Mouse (Mus musculus) small intestine, adult 2 months (tissue): Measurements from ENCODE around the gene Impdh2. TPM values are rescaled to one million over a fixed set of nuclear protein-coding genes. Genes with fewer than 3 reads are reported as not detected.

ENCODE experiments used
- H3K27ac ChIP-seq: fragments of 200-500 bp; 2 replicates; pipeline ENCODE4 v1.5.1; 2012; ENCODE audit warnings: low read depth, low read length, control low read depth, inconsistent platforms; ENCODE audit not compliant: insufficient read depth
- H3K27me3 ChIP-seq: fragments of 200-500 bp; 2 replicates; pipeline ENCODE4 v1.6.1; 2012; ENCODE audit warnings: mild to moderate bottlenecking, moderate library complexity, low read length, inconsistent platforms; ENCODE audit not compliant: control insufficient read depth, insufficient read depth
- H3K36me3 ChIP-seq: fragments of 200-500 bp; 2 replicates; pipeline ENCODE4 v1.6.1; 2012; ENCODE audit warnings: mild to moderate bottlenecking, low read length, control low read depth, inconsistent platforms; ENCODE audit not compliant: control insufficient read depth, insufficient read depth
- H3K4me1 ChIP-seq: fragments of 200-500 bp; 2 replicates; pipeline ENCODE4 v1.6.1; 2012; ENCODE audit warnings: low read length, inconsistent platforms, mixed read lengths; ENCODE audit not compliant: control insufficient read depth, insufficient read depth, insufficient read length
- H3K4me3 ChIP-seq: fragments of 200-500 bp; 2 replicates; pipeline ENCODE4 v1.5.1; 2012; ENCODE audit warnings: low read depth, mild to moderate bottlenecking, control low read depth, inconsistent platforms, low read length, moderate library complexity
- CTCF ChIP-seq: fragments of 200-500 bp; IDR thresholded peaks from 2 replicates; pipeline ENCODE4 v1.5.1; 2012; ENCODE audit warnings: low read depth, mild to moderate bottlenecking, control low read depth, inconsistent platforms, low read length, moderate library complexity, mixed read lengths; ENCODE audit not compliant: insufficient replicate concordance, insufficient read length; ENCODE audit errors: extremely low read depth
- POLR2A ChIP-seq: fragments of 200-500 bp; IDR thresholded peaks from 2 replicates; pipeline ENCODE4 v1.6.1; 2012; ENCODE audit warnings: low read depth, mild to moderate bottlenecking, control low read depth, inconsistent platforms, low read length, moderate library complexity
- WGBS: fragments of 180-500 bp; shearing (Covaris S2); methylation state at CpG from one replicate; pipeline ENCODE4 v1.1.7; 2018; 5-methylcytosine and 5-hydroxymethylcytosine counted together
- polyA plus RNA-seq: library from polyadenylated mRNA; depleted of rRNA; stranded (reverse); fragments of >200 nt; gene quantifications from 2 replicates; pipeline ENCODE4 v1.2.3, GENCODE M21; 2012

Impdh2 gene
- polyA plus RNA-seq, 1 experiment: 52.9 TPM

- Histone ChIP-seq H3K4me3 (no peak overlapping the region), H3K27ac (no peak overlapping the region), H3K27me3 (no peaks in the 10 kb centered on the region), H3K36me3 (peaks cover 23% of the 10 kb centered on the region), H3K4me1 (no peaks in the 10 kb centered on the region)
- 61% methylated on average over 3 of the region's 3 CpGs for WGBS
- TF ChIP-seq POLR2A: no peak
- no peak for TF ChIP-seq CTCF
Observed at GRCm38 (mm10) chr9:108525400-108525799, 34.7 kb upstream of the Impdh2 start.

DNA sequence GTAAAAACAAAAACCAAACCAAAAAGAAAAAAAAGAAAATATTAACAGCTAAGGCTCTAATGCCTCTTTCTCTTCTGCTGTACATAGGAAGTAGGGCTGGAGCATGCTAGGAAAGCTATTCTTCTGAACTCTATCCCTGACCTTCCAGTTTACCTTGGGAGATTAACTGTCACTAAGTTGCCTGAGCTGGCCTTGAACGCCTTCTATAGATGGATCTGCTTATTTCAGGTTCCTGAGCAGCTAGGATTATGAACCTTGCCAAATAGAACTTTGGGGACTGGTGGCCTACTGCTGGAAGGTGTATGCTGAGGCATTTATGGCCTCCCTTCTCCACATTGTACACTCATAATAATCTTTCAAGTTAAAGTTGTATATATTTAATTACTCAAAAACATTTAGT, 29.1 kb upstream of the Impdh2 start:
- Histone ChIP-seq H3K4me1 (no peaks in the 10 kb centered on the region), H3K4me3 (no peak overlapping the region), H3K36me3 (peaks cover 59% of the 10 kb centered on the region), H3K27ac (no peak overlapping the region), H3K27me3 (no peaks in the 10 kb centered on the region)
- WGBS: 90% methylated on average over 1 of the region's 1 CpGs
- no peak for TF ChIP-seq POLR2A
- no peak for TF ChIP-seq CTCF

- H3K27me3 ChIP-seq: no peaks in the 10 kb centered on the region
- H3K4me3 ChIP-seq: no peak overlapping the region
- H3K36me3 ChIP-seq: peaks cover 61% of the 10 kb centered on the region
- no peak overlapping the region for H3K27ac ChIP-seq
- no peaks in the 10 kb centered on the region for H3K4me1 ChIP-seq
- WGBS: 88% methylated on average over 1 of the region's 1 CpGs
- no peak for TF ChIP-seq POLR2A
- no peak for TF ChIP-seq CTCF
Observed at GRCm38 (mm10) chr9:108531496-108531895, 28.6 kb upstream of the Impdh2 start.

GRCm38 (mm10) chr9:108540846-108541245, 19.2 kb upstream of the Impdh2 start:
- TF ChIP-seq CTCF (no peak), POLR2A (no peak)

DNA sequence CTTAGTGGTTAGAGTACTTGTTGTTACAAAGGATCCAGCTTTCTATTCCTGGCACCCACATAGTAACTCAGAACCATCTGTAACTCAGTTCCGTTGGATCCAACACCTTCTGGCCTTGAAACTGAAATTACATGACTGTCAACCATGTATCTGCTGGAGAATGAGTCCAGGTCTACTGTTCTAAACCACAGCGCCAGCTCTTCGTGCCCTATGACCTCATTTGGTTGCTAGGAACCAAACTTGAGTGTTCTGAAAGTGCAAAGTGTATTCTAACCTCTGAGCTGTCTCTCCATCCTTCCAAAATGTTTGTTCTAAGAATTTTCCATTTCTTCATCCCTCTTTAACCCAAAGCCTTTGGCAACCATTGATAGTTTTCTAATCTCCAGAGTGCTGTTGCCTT, 14.1 kb upstream of the Impdh2 start:
- no peak for TF ChIP-seq POLR2A
- no peak for TF ChIP-seq CTCF
- Histone ChIP-seq H3K27ac (no peak overlapping the region), H3K27me3 (no peaks in the 10 kb centered on the region), H3K4me3 (no peak overlapping the region), H3K4me1 (no peaks in the 10 kb centered on the region), H3K36me3 (peaks cover 72% of the 10 kb centered on the region)
- 85% methylated on average over 3 of the region's 3 CpGs for WGBS

More at GRCm38 (mm10) chr9:108540846-108541245, 19.2 kb upstream of the Impdh2 start:
- H3K27ac ChIP-seq: no peak overlapping the region
- no peaks in the 10 kb centered on the region for H3K27me3 ChIP-seq
- peaks cover 72% of the 10 kb centered on the region for H3K36me3 ChIP-seq
- H3K4me1 ChIP-seq: no peaks in the 10 kb centered on the region
- no peak overlapping the region for H3K4me3 ChIP-seq

DNA sequence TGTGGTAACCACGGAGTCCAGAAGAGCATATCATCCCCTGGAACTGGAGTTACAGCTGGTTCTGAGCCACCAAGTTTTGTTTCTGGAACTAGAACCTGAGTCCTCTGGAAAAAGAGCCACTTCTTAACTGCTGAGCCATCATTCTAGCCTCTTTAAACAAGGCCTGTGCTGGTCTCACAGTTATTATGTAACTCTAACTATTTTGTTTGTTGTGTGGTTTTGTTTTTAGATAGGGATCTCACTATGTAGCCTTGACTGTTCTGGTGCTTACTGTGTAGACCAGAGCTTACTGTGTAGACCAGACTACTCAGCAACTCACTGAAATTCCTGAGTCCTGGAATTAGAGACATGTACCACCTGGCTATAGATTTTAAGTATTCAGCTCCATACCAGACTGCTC, 13.2 kb upstream of the Impdh2 start:
- Histone ChIP-seq H3K27ac (no peak overlapping the region), H3K27me3 (no peaks in the 10 kb centered on the region), H3K36me3 (peaks cover 69% of the 10 kb centered on the region), H3K4me3 (no peak overlapping the region), H3K4me1 (peaks cover 3% of the 10 kb centered on the region; the same call in 1 of the 2 replicates)
- no peak for TF ChIP-seq CTCF
- WGBS: 83% methylated on average over 1 of the region's 1 CpGs

DNA sequence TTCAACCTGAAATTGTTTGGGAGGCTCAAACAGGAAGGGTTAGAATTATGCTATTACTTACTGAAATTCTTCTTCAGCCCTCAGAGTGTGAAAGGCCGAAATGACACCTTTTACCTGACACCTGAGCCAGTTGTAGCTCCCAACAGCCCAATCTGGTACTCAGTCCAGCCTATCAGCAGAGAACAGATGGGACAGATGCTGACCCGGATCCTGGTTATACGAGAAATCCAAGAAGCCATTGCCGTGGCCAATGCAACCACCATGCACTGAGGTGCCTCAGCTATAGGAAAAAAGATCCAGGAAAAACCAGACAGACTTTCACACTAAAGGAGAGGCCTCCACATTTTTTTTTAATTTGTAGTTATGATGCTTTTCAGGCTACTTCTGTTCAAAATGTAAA, 917 bp upstream of the Impdh2 start:
- Histone ChIP-seq H3K36me3 (peaks cover 53% of the 10 kb centered on the region), H3K27ac (no peak overlapping the region), H3K27me3 (no peaks in the 10 kb centered on the region), H3K4me1 (peaks cover 6% of the 10 kb centered on the region; the same call in 1 of the 2 replicates), H3K4me3 (no peak overlapping the region)
- no peak for TF ChIP-seq CTCF
- no peak for TF ChIP-seq POLR2A
- 91% methylated on average over 4 of the region's 4 CpGs for WGBS

DNA sequence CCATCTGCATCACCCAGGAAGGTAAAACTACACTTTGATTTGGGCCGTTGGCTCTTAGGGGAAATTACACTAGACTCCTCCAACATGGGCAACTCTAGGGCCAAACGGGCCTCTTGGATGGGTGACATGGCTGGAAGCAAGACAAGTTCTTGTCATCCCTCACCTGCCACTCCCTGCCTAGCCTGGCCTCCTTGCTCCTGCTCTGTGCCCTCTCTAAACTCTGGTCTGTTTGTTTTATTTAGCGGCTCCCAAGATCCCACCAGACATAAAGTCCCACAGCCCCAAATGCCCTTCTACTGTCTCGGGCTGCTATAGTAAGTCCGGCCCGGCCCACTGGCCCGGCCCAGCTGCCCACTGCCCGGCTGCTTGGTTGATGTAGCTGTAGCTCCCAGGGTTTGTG, 3.6 kb downstream of the Impdh2 start:
- no peak overlapping the region for H3K27ac ChIP-seq
- WGBS: 85% methylated on average over 8 of the region's 8 CpGs
- peaks cover 15% of the 10 kb centered on the region; the same call in 1 of the 2 replicates for H3K4me1 ChIP-seq
- no peak for TF ChIP-seq POLR2A
- no peak for TF ChIP-seq CTCF
- H3K27me3 ChIP-seq: no peaks in the 10 kb centered on the region
- peaks cover 17% of the 10 kb centered on the region for H3K36me3 ChIP-seq
- no peak overlapping the region for H3K4me3 ChIP-seq
